Mouse (Mus musculus) testis, adult 2 months (tissue): ENCODE measurements around the gene Wfs1.

ENCODE experiments used
- CTCF ChIP-seq: fragments of 200-500 bp; IDR thresholded peaks from 2 replicates; pipeline ENCODE4 v1.5.1; 2012; ENCODE audit warnings: low read depth, mild to moderate bottlenecking, inconsistent platforms, low read length, moderate library complexity; ENCODE audit not compliant: control insufficient read depth, insufficient read depth, insufficient replicate concordance
- POLR2A ChIP-seq: fragments of 200-500 bp; IDR thresholded peaks from 2 replicates; pipeline ENCODE4 v1.6.1; 2012; ENCODE audit warnings: low read depth, mild to moderate bottlenecking, inconsistent platforms, low read length, moderate library complexity; ENCODE audit not compliant: control insufficient read depth

DNA sequence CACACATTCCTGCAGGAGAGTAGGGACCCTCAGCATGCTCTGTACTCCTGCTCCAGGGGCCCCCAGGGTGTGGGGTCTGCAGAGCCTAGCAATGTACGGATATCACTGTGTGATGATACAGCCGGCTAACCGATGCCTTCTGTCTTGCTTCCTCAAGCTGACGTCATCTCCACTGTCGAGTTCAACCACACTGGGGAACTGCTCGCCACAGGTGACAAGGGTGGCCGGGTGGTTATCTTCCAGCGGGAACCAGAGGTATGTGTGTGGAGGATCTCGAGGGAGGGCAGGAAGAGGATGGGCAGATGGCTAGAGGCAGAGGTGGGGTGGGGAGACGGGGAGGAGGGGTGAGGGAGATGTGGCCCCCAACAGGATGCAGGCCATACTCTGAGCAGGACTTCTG lies 66.2 kb downstream of the Wfs1 start:
- TF ChIP-seq POLR2A (no peak), CTCF (no peak)
